11 mouse cellular contexts compared by ENCODE assay signal in genomic region chr6:54758112-54758511, GRCm38 (mm10). TPM values are rescaled to one million over a fixed set of nuclear protein-coding genes. Genes with fewer than 3 reads are reported as not detected.
DNase-seq lines count a peak whose midpoint lies in the region; ATAC-seq lines count a peak whose summit lies in the region.
"Had no signal": no experiment of that assay in that cellular context is flagged by ENCODE, and none has a peak within 500 bp of the region (broad histone marks: within the 10 kb centered on the region; RNA-seq: fewer than 3 reads in every experiment).

No protein-coding gene starts in this region.

- peaks cover 37% of the 10 kb centered on the region for H3K27me3 ChIP-seq in hindbrain, embryonic 10.5 days (ENCODE audit: insufficient read depth, poor library complexity, severe bottlenecking)
- H3K27me3 ChIP-seq in hindbrain, embryonic 12.5 days = peaks cover 28% of the 10 kb centered on the region
- peaks cover 9% of the 10 kb centered on the region; the same call in 1 of the 2 replicates for H3K27me3 ChIP-seq in hindbrain, embryonic 14.5 days (ENCODE audit: control insufficient read depth, insufficient read depth, low read length)
- H3K27me3 ChIP-seq: embryonic facial prominence, embryonic 15.5 days; stomach, embryonic 15.5 days had no signal

- H3K36me3 ChIP-seq in hindbrain, embryonic 10.5 days = no peaks in the 10 kb centered on the region
- H3K36me3 ChIP-seq in hindbrain, embryonic 12.5 days = no peaks in the 10 kb centered on the region
- no peaks in the 10 kb centered on the region for H3K36me3 ChIP-seq in hindbrain, embryonic 14.5 days (replicated peaks; ENCODE audit: control insufficient read depth, insufficient read depth)
- H3K36me3 ChIP-seq: embryonic facial prominence, embryonic 15.5 days; limb, embryonic 15.5 days; stomach, embryonic 15.5 days had no signal

- 15% methylated on average over 2 of the region's 2 CpGs for WGBS in hindbrain, embryonic 10.5 days
- WGBS in hindbrain, embryonic 12.5 days = 8% methylated on average over 2 of the region's 2 CpGs
- WGBS in hindbrain, embryonic 14.5 days = 6% methylated on average over 2 of the region's 2 CpGs

- H3K9me3 ChIP-seq in hindbrain, embryonic 10.5 days = no peaks in the 10 kb centered on the region
- no peaks in the 10 kb centered on the region for H3K9me3 ChIP-seq in hindbrain, embryonic 12.5 days (replicated peaks)
- no peaks in the 10 kb centered on the region for H3K9me3 ChIP-seq in hindbrain, embryonic 14.5 days (ENCODE audit: control insufficient read depth, low read length)
- H3K9me3 ChIP-seq: embryonic facial prominence, embryonic 15.5 days; limb, embryonic 15.5 days; stomach, embryonic 15.5 days had no signal

- H3K9ac ChIP-seq in hindbrain, embryonic 12.5 days = no peak overlapping the region
- no peak overlapping the region for H3K9ac ChIP-seq in hindbrain, embryonic 14.5 days
- H3K9ac ChIP-seq: embryonic facial prominence, embryonic 15.5 days; limb, embryonic 15.5 days; stomach, embryonic 15.5 days had no signal

- H3K27ac ChIP-seq in hindbrain, embryonic 10.5 days = 0 out of 2 replicates have a peak overlapping the region, but pooled peaks have one; percentile 25
- no peak overlapping the region for H3K27ac ChIP-seq in hindbrain, embryonic 12.5 days
- H3K27ac ChIP-seq in hindbrain, embryonic 14.5 days = no peak overlapping the region; the same call in 1 of the 2 replicates
- H3K27ac ChIP-seq: embryonic facial prominence, embryonic 15.5 days; limb, embryonic 15.5 days; stomach, embryonic 15.5 days had no signal

- H3K4me3 ChIP-seq in hindbrain, embryonic 10.5 days = no peak overlapping the region
- no peak overlapping the region for H3K4me3 ChIP-seq in hindbrain, embryonic 12.5 days
- H3K4me3 ChIP-seq in hindbrain, embryonic 14.5 days (replicated peaks; ENCODE audit: low read length) = no peak overlapping the region
- H3K4me3 ChIP-seq: embryonic facial prominence, embryonic 15.5 days; limb, embryonic 15.5 days; stomach, embryonic 15.5 days had no signal

- DNase-seq in hindbrain, embryonic 10.5 days (ENCODE audit: low spot score) = peak; percentile 38
- DNase-seq in embryo, embryonic 10.5 days (ENCODE audit: low spot score) = peak; percentile 34
- peak; percentile 63 for DNase-seq in hindbrain, embryonic 14.5 days (ENCODE audit: low spot score)
- DNase-seq in lung, postnatal 25 days (ENCODE audit: low spot score) = peak; percentile 42
- DNase-seq in thymus, postnatal 0 days (ENCODE audit: low spot score) = no peak
- DNase-seq in spleen, adult 18-20 months = no peak
- DNase-seq in kidney, adult 9 months = no peak

- peaks cover 49% of the 10 kb centered on the region for H3K4me1 ChIP-seq in hindbrain, embryonic 10.5 days (replicated peaks)
- H3K4me1 ChIP-seq in hindbrain, embryonic 12.5 days = peaks cover 30% of the 10 kb centered on the region
- peaks cover 13% of the 10 kb centered on the region; the same call in 1 of the 2 replicates for H3K4me1 ChIP-seq in hindbrain, embryonic 14.5 days (replicated peaks; ENCODE audit: control insufficient read depth, insufficient read depth, low read length)
- H3K4me1 ChIP-seq: stomach, embryonic 15.5 days had no signal

- H3K4me2 ChIP-seq in hindbrain, embryonic 12.5 days (replicated peaks) = no peak overlapping the region
- no peak overlapping the region for H3K4me2 ChIP-seq in hindbrain, embryonic 14.5 days (replicated peaks)
- H3K4me2 ChIP-seq: embryonic facial prominence, embryonic 15.5 days; limb, embryonic 15.5 days; stomach, embryonic 15.5 days had no signal

- no peak for ATAC-seq in hindbrain, embryonic 12.5 days (ENCODE audit: low FRiP score)
- ATAC-seq in hindbrain, embryonic 14.5 days (ENCODE audit: low FRiP score) = peak; percentile 74; the same call in 1 of the 2 replicates

RNA-seq across cellular contexts. Expression of gene Znrf2, which starts 58.6 kb away (rescaled TPM):
- polyA plus RNA-seq in hindbrain, embryonic 10.5 days (2016; fragmentation: Nextera tagmentation; extraction: Ambion mirVana) = 2.0 TPM in 2 replicates
- 3.9 and 4.1 TPM in 2 replicates for polyA plus RNA-seq in hindbrain, embryonic 12.5 days (2016; fragmentation: Nextera tagmentation; extraction: Ambion mirVana)
- polyA plus RNA-seq in hindbrain, embryonic 14.5 days (2014; fragmentation: Nextera tagmentation; extraction: Ambion mirVana) = 6.1 and 7.7 TPM in 2 replicates
- 14.9 and 20.8 TPM in 2 replicates for polyA plus RNA-seq in thymus, postnatal 0 days (2015; fragmentation: Nextera tagmentation; extraction: Ambion mirVana)

Comparison
In these comparisons a context has a peak if more than half of its experiments do, and no peak if none do; other contexts are left out.
1. DNase-seq: peak in hindbrain, embryonic 10.5 days (single experiment), embryo, embryonic 10.5 days (single experiment), hindbrain, embryonic 14.5 days (single experiment) and lung, postnatal 25 days (single experiment); none in thymus, postnatal 0 days (single experiment), spleen, adult 18-20 months (0 of 2) and kidney, adult 9 months (single experiment).